8 mouse cellular contexts compared by ENCODE assay signal in genomic region chr12:14315780-14316179, GRCm38 (mm10).
A peak's percentile ranks its signal among the peaks of the same experiment; 100 is the strongest.
DNase-seq lines count a peak whose midpoint lies in the region; ATAC-seq and TF ChIP-seq lines count a peak whose summit lies in the region.

No protein-coding gene starts in this region.

- 75% methylated on average over 5 of the region's 5 CpGs for WGBS in hindbrain, embryonic 11.5 days

- no peaks in the 10 kb centered on the region for H3K36me3 ChIP-seq in hindbrain, embryonic 11.5 days (ENCODE audit: control insufficient read depth, insufficient read depth, low read length)

- H3K9ac ChIP-seq in hindbrain, embryonic 11.5 days (ENCODE audit: low read depth, low read length): no peak overlapping the region

- ATAC-seq in hindbrain, embryonic 11.5 days (ENCODE audit: low FRiP score): no peak

- no peak overlapping the region for H3K4me2 ChIP-seq in hindbrain, embryonic 11.5 days (replicated peaks; ENCODE audit: low read depth, low read length)

- H3K4me3 ChIP-seq in cortical plate, adult 2 months (ENCODE audit: insufficient read depth, low read length): no peak overlapping the region
- no peak overlapping the region for H3K4me3 ChIP-seq in hindbrain, embryonic 11.5 days (ENCODE audit: low read depth, low read length)

- peak; percentile 50 for TF ChIP-seq CTCF in cortical plate, adult 2 months (IDR thresholded peaks at IDR 0.05; ENCODE audit: extremely low read depth, insufficient read depth, low read length)

- no peak overlapping the region for H3K27ac ChIP-seq in cortical plate, adult 2 months (ENCODE audit: insufficient read depth, low read length)
- H3K27ac ChIP-seq in hindbrain, embryonic 11.5 days (ENCODE audit: low read depth, low read length): no peak overlapping the region

- no peaks in the 10 kb centered on the region for H3K27me3 ChIP-seq in hindbrain, embryonic 11.5 days (ENCODE audit: control insufficient read depth, insufficient read depth, low read length)

- no peaks in the 10 kb centered on the region; the same call in 1 of the 2 replicates for H3K4me1 ChIP-seq in cortical plate, adult 2 months (ENCODE audit: control insufficient read depth, insufficient read depth, low read length)
- no peaks in the 10 kb centered on the region for H3K4me1 ChIP-seq in hindbrain, embryonic 11.5 days (replicated peaks; ENCODE audit: control insufficient read depth, insufficient read depth, low read length)

- TF ChIP-seq POLR2A in cortical plate, adult 2 months (IDR thresholded peaks at IDR 0.05; ENCODE audit: extremely low read depth, insufficient read depth, low read length): no peak

- no peaks in the 10 kb centered on the region for H3K9me3 ChIP-seq in hindbrain, embryonic 11.5 days (ENCODE audit: control insufficient read depth, low read length)

- DNase-seq in layer of hippocampus, adult 11-12 months (ENCODE audit: low spot score): peak; percentile 10
- DNase-seq in layer of hippocampus, adult 9-10 months (ENCODE audit: low spot score): no peak
- peak; percentile 58 for DNase-seq in adrenal gland, postnatal 14 days
- DNase-seq in left cerebral cortex, adult 18-20 months (ENCODE audit: low spot score in 2 of 2): peak; percentile 41 to 50
- peak; percentile 70 for DNase-seq in telencephalon, adult 2 months (ENCODE audit: low read depth, low spot score)
- DNase-seq in thymus, postnatal 36 days: no peak
- no peak for DNase-seq in hindbrain, embryonic 11.5 days (ENCODE audit: low spot score)

Comparison
In these comparisons a context has a peak if more than half of its experiments do, and no peak if none do; other contexts are left out.
1. DNase-seq: peak in layer of hippocampus, adult 11-12 months (single experiment), adrenal gland, postnatal 14 days (single experiment), left cerebral cortex, adult 18-20 months (2 of 2) and telencephalon, adult 2 months (single experiment); none in layer of hippocampus, adult 9-10 months (single experiment), thymus, postnatal 36 days (0 of 2) and hindbrain, embryonic 11.5 days (single experiment).